Mouse (Mus musculus): ENCODE results near the gene Slf2. TPM values are rescaled to one million over a fixed set of nuclear protein-coding genes. Genes with fewer than 3 reads are reported as not detected.

Gene Slf2
- total RNA-seq, 2 experiments from 2014 or later, result 13.6 to 14.0 TPM

- ATAC-seq (replicated peaks; ENCODE audit: low FRiP score, poor library complexity, severe bottlenecking), result no peak
Observed at GRCm38 (mm10) chr19:45025937-45026568, 95.1 kb downstream of the Slf2 start.

- no peak for ATAC-seq (replicated peaks; ENCODE audit: low FRiP score, poor library complexity, severe bottlenecking)
Observed at GRCm38 (mm10) chr19:45026958-45027670, 96.2 kb downstream of the Slf2 start.

DNA sequence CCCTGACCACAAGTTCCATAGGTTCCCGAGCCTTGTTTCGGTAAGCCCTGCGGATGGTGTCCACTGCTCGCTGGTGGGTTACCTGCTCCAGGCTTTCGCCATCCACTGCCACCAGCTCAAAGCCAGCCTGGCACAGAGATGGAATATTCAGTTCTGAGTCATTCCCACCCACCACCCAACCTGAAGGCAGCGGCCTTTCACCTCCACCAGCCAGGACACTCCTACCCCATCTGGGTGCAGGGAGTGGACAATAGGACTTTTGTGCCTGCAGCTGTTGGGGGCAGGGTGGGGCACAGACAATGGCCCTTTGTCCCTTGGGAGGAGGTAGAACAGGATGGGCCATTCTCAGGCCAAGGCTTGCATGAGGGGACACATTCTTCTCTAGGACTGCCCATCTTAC lies 96.9 kb downstream of the Slf2 start:
- no peak for ATAC-seq (replicated peaks; ENCODE audit: low FRiP score, poor library complexity, severe bottlenecking)

DNA sequence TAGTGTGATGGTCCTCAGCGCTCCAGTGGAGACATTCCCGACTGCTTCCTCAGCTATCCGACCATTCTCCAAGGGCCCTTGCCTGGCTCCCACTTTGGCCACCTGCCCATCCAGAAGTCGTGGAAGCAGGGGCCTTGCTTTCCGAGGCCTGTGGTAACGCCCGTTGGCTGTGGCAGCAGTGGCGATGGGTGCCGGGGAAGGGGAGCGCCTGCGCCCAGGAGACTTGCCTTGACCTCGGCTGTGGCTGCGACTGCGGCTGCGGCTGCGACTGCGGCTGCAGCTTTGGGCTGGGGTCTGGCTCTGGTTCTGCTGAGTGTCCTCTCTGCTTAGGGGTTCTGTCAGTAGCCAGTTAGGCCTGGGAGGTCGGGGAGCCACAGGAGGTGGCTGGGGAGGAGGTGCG lies 97.8 kb downstream of the Slf2 start:
- no peak for ATAC-seq (replicated peaks; ENCODE audit: low FRiP score, poor library complexity, severe bottlenecking)

- ATAC-seq (replicated peaks; ENCODE audit: low FRiP score, poor library complexity, severe bottlenecking), result no peak
Observed at GRCm38 (mm10) chr19:45029571-45029970, 98.6 kb downstream of the Slf2 start.

GRCm38 (mm10) chr19:45030111-45030510 lies 99.2 kb downstream of the Slf2 start:
- ATAC-seq (replicated peaks; ENCODE audit: low FRiP score, poor library complexity, severe bottlenecking), result 0 out of 2 replicates have a peak, but pooled peaks have one; percentile 47

DNA sequence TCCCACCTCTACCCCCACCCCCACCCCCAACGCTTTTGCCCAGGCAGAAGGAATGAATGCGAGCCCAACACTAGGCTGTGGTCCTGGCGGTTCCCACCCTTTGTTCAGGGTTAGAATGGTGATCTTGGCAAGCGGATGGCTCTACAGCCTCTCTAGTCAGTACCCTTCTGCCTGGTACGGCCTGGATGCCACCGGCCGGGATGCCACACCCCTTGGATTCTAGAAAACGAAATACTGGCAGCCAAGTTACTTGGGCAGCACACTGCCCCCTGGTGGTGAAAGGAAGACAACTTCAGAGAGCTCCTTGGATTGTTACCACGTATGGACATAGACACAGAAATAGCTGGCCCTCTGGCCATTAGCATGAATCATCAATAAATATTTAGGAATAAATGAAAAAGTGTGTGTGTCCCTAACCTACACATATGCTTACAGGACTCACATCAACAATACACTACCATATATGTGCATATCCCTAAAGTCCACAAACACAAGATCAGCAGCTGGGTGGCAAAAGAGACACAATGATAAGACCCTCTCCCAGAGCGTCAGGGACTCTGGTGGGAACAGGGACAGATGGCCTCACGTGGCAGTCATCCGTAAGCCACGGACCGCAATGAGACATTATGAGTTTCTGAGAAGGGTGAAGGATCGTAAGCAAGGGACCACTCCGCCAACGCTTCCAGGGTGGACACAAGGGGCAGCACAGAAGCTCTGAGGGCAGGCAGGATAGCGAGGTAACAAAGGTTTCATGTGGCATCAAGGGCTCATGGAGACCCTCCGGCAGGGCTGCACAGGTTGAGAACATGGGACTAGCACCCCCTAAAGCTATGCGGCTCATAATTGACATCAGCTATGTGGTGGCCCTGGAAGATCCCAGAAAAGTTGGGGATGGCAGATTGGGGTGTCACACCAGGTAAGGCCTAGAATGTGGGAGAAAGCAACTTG lies 100.1 kb downstream of the Slf2 start:
- peak; percentile 74 for ATAC-seq (replicated peaks; ENCODE audit: low FRiP score, poor library complexity, severe bottlenecking)

DNA sequence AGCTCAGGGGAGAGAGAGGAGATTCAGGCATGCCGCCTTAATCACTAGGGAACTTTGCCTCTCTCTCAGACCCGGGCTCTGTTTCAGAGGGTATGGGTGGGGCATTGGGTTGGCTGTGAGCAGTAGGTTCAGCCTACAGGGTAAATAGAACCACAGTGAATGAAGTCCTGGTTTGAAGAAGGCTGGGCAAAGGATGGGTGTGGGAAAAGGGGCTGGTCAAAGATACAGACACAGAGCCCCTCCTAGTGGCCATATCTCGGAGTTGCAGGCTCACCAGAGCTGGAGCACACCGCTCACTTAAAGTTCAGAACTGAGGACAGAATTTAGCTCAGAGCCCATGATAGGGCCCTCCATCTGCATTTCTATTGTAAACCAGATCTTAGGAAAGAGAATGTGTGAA lies 100.8 kb downstream of the Slf2 start:
- ATAC-seq (replicated peaks; ENCODE audit: low FRiP score, poor library complexity, severe bottlenecking), result peak; percentile 75

Other genes starting within 250 kb of the Slf2 start
- gene Pax2, start 175.1 kb upstream of the Slf2 start, total RNA-seq (2015; ENCODE audit: low replicate concordance), result not detected in 2 replicates
- not detected in 2 replicates for gene Pax2, start 175.1 kb upstream of the Slf2 start, total RNA-seq (2017; ENCODE audit: low replicate concordance)
- not detected in 2 replicates for gene Sema4g, start 58.0 kb downstream of the Slf2 start, total RNA-seq (2015; ENCODE audit: low replicate concordance)
- 0.09 TPM in 1 of 2 replicates, not detected in the other for gene Sema4g, start 58.0 kb downstream of the Slf2 start, total RNA-seq (2017; ENCODE audit: low replicate concordance)
- gene Twnk, start 74.5 kb downstream of the Slf2 start, total RNA-seq (2015; ENCODE audit: low replicate concordance), result 0.84 and 3.5 TPM in 2 replicates
- 1.9 and 5.2 TPM in 2 replicates for gene Twnk, start 74.5 kb downstream of the Slf2 start, total RNA-seq (2017; ENCODE audit: low replicate concordance)
- gene Mrpl43, start 75.3 kb downstream of the Slf2 start, total RNA-seq (2015; ENCODE audit: low replicate concordance), result 9.2 and 14.0 TPM in 2 replicates
- gene Mrpl43, start 75.3 kb downstream of the Slf2 start, total RNA-seq (2017; ENCODE audit: low replicate concordance), result 8.0 and 11.6 TPM in 2 replicates
- gene Lzts2, start 83.3 kb downstream of the Slf2 start, total RNA-seq (2015; ENCODE audit: low replicate concordance), result not detected in 2 replicates
- gene Lzts2, start 83.3 kb downstream of the Slf2 start, total RNA-seq (2017; ENCODE audit: low replicate concordance), result 0.42 and 0.60 TPM in 2 replicates
- gene Pdzd7, start 114.6 kb downstream of the Slf2 start, total RNA-seq (2015; ENCODE audit: low replicate concordance), result not detected in 2 replicates
- gene Pdzd7, start 114.6 kb downstream of the Slf2 start, total RNA-seq (2017; ENCODE audit: low replicate concordance), result 0.28 TPM in 1 of 2 replicates, not detected in the other
- 9.4 and 16.7 TPM in 2 replicates for gene Sfxn3, start 116.4 kb downstream of the Slf2 start, total RNA-seq (2015; ENCODE audit: low replicate concordance)
- gene Sfxn3, start 116.4 kb downstream of the Slf2 start, total RNA-seq (2017; ENCODE audit: low replicate concordance), result 3.4 and 3.8 TPM in 2 replicates
- gene Kazald1, start 144.1 kb downstream of the Slf2 start, total RNA-seq (2015; ENCODE audit: low replicate concordance), result not detected in 2 replicates
- gene Kazald1, start 144.1 kb downstream of the Slf2 start, total RNA-seq (2017; ENCODE audit: low replicate concordance), result not detected in 2 replicates
- not detected in 2 replicates for gene Tlx1, start 219.5 kb downstream of the Slf2 start, total RNA-seq (2015; ENCODE audit: low replicate concordance)
- not detected in 2 replicates for gene Tlx1, start 219.5 kb downstream of the Slf2 start, total RNA-seq (2017; ENCODE audit: low replicate concordance)